Mouse (Mus musculus): Measurements from ENCODE around the gene Pde4c. TPM values are rescaled to one million over a fixed set of nuclear protein-coding genes. Genes with fewer than 3 reads are reported as not detected.

Pde4c gene
- polyA plus RNA-seq, 1 experiment from 2014 or later = 0.23 TPM

- H3K4me2 ChIP-seq = no peak overlapping the region
- H3K36me3 ChIP-seq = no peaks in the 10 kb centered on the region
- WGBS = 77% methylated on average over 8 of the region's 8 CpGs
- H3K9me3 ChIP-seq = no peaks in the 10 kb centered on the region
- H3K9ac ChIP-seq = no peak overlapping the region
- H3K27me3 ChIP-seq = no peaks in the 10 kb centered on the region
- no peak for ATAC-seq (ENCODE audit: low FRiP score)
- H3K4me3 ChIP-seq = no peak overlapping the region
- H3K27ac ChIP-seq = no peak overlapping the region
- H3K4me1 ChIP-seq (replicated peaks) = peaks cover 25% of the 10 kb centered on the region
Observed at GRCm38 (mm10) chr8:70687576-70687975, 35.9 kb upstream of the Pde4c start.

DNA sequence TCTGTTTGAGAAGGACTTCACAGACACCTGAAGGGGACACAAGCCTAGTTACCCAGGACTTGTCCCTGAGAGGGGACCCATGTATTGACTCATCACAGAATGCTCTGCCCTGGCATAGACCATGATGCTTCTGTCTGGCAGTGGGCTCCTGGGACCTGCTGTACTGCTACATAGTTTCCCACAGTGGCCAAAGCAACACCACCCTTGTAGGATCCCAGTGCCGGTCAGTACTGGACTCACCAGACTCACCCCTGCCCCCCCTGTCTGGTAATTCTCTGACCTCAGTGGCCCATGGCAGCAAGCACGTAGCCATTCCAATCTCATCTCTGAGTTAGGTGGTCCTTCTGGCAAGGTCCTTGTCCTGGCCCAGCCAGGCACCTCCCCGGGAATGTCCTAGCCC lies 35.4 kb upstream of the Pde4c start:
- no peak for ATAC-seq (ENCODE audit: low FRiP score)
- Histone ChIP-seq H3K4me2 (no peak overlapping the region), H3K9me3 (no peaks in the 10 kb centered on the region), H3K27ac (no peak overlapping the region), H3K4me3 (no peak overlapping the region), H3K9ac (no peak overlapping the region), H3K27me3 (no peaks in the 10 kb centered on the region), H3K4me1 (replicated peaks) (peaks cover 25% of the 10 kb centered on the region), H3K36me3 (no peaks in the 10 kb centered on the region)
- 96% methylated on average over 3 of the region's 3 CpGs for WGBS

DNA sequence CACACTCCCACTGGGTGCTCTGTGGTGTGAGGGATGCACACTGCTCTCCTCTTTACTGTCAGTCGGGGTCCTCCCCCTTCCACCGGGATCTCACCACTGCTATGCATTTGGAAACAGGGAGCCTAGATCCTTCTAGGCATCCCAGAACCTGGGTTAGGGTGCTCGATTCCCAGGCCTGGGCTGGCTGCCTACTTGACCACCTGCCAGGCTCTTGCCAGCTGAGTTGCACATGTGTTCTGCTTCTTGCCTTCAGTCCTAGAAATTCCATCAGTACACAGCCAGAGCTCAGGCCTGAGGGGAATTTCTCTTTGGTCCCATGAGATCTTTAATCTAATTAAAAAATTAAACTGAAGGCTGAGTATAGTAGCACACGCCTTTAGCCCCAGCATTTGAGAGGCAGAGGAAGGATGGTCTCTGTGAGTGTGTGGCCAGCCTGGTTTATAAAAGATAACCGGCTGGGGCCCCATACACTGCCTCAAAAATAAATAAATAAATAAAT lies 33.6 kb upstream of the Pde4c start:
- Histone ChIP-seq H3K27ac (peak overlapping the region; percentile 52; the same call in 1 of the 2 replicates), H3K36me3 (no peaks in the 10 kb centered on the region), H3K9me3 (no peaks in the 10 kb centered on the region), H3K4me1 (replicated peaks) (peaks cover 18% of the 10 kb centered on the region), H3K4me3 (no peak overlapping the region), H3K27me3 (0 out of 2 replicates have a peak, but pooled peaks cover 5% of the 10 kb centered on the region), H3K9ac (0 out of 2 replicates have a peak overlapping the region, but pooled peaks have one; percentile 24), H3K4me2 (no peak overlapping the region)
- ATAC-seq (ENCODE audit: low FRiP score) = no peak
- 71% methylated on average over 5 of the region's 5 CpGs for WGBS

DNA sequence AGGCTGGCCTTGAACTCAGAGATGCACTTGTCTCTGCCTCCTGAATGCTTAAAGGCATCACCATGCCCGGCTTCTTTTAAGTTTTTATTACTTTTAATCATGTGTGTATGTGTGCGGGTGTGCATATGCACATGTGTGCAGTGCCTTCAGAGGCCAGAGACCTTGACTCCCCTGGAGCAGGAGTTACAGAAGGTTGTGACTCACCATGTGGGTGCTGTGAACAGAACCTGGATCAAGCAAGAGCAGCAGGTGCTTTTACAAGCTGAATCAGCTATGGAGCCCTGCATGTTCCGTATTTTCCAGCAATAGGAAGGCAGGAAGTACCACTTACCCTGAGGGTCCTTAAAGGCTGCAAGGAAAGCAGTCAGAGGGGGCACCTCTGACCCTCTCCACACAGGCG lies 32.3 kb upstream of the Pde4c start:
- Histone ChIP-seq H3K4me3 (peak overlapping the region; percentile 32), H3K4me1 (replicated peaks) (peaks cover 31% of the 10 kb centered on the region), H3K9ac (peak overlapping the region; percentile 68), H3K27me3 (0 out of 2 replicates have a peak, but pooled peaks cover 6% of the 10 kb centered on the region), H3K9me3 (no peaks in the 10 kb centered on the region), H3K36me3 (no peaks in the 10 kb centered on the region), H3K4me2 (peak overlapping the region; percentile 60), H3K27ac (peak overlapping the region; percentile 60; the same call in 1 of the 2 replicates)
- no peak; the same call in 1 of the 2 replicates for ATAC-seq (ENCODE audit: low FRiP score)
- WGBS = 51% methylated on average over 4 of the region's 4 CpGs

DNA sequence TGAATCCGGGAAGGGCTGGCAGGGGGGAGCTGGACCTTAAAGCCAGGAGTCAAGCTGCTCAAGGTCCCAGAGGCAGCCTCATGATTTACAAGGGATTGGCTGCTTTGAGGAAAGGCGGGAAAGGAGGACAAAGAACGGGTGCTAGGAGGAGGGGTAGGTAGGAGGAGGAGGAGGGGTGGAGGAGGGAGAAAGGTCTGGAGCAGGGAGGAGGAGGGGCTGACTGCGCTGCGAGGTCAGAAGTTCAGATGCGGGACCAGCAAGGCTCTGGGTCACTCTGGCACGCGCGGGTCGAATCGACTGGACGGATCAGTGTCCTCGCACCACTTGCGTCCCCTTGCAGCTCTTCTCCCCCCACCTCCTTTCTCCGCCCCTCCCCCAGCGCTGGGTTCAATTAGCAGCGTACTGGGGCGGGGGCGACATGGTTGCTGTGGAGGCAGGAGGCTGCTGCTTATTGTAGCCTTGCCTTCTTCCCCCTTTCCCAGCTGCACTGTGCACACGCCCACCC lies 31.7 kb upstream of the Pde4c start:
- Histone ChIP-seq H3K4me2 (peak overlapping the region; percentile 60), H3K27me3 (0 out of 2 replicates have a peak, but pooled peaks cover 6% of the 10 kb centered on the region), H3K4me1 (replicated peaks) (peaks cover 36% of the 10 kb centered on the region), H3K9ac (peak overlapping the region; percentile 68), H3K27ac (peak overlapping the region; percentile 60; the same call in 1 of the 2 replicates), H3K9me3 (no peaks in the 10 kb centered on the region), H3K36me3 (no peaks in the 10 kb centered on the region), H3K4me3 (peak overlapping the region; percentile 32)
- peak; percentile 37 for ATAC-seq (ENCODE audit: low FRiP score)
- WGBS = 0% methylated on average over 20 of the region's 20 CpGs

GRCm38 (mm10) chr8:70693636-70694035 lies 29.9 kb upstream of the Pde4c start:
- H3K4me1 ChIP-seq (replicated peaks) = peaks cover 52% of the 10 kb centered on the region
- 76% methylated on average over 5 of the region's 5 CpGs for WGBS
- no peak overlapping the region for H3K27ac ChIP-seq
- H3K27me3 ChIP-seq = 0 out of 2 replicates have a peak, but pooled peaks cover 6% of the 10 kb centered on the region
- no peak for ATAC-seq (ENCODE audit: low FRiP score)
- no peak overlapping the region for H3K4me3 ChIP-seq
- H3K9ac ChIP-seq = no peak overlapping the region
- H3K36me3 ChIP-seq = no peaks in the 10 kb centered on the region
- no peak overlapping the region for H3K4me2 ChIP-seq
- no peaks in the 10 kb centered on the region for H3K9me3 ChIP-seq

GRCm38 (mm10) chr8:70695318-70696018 lies 28.1 kb upstream of the Pde4c start:
- Histone ChIP-seq H3K4me3 (no peak overlapping the region), H3K9ac (0 out of 2 replicates have a peak overlapping the region, but pooled peaks have one; percentile 35), H3K4me2 (no peak overlapping the region), H3K27me3 (0 out of 2 replicates have a peak, but pooled peaks cover 6% of the 10 kb centered on the region), H3K4me1 (replicated peaks) (peaks cover 48% of the 10 kb centered on the region), H3K36me3 (no peaks in the 10 kb centered on the region), H3K27ac (peak overlapping the region; percentile 1), H3K9me3 (no peaks in the 10 kb centered on the region)
- no peak for ATAC-seq (ENCODE audit: low FRiP score)
- WGBS = 31% methylated on average over 32 of the region's 32 CpGs

DNA sequence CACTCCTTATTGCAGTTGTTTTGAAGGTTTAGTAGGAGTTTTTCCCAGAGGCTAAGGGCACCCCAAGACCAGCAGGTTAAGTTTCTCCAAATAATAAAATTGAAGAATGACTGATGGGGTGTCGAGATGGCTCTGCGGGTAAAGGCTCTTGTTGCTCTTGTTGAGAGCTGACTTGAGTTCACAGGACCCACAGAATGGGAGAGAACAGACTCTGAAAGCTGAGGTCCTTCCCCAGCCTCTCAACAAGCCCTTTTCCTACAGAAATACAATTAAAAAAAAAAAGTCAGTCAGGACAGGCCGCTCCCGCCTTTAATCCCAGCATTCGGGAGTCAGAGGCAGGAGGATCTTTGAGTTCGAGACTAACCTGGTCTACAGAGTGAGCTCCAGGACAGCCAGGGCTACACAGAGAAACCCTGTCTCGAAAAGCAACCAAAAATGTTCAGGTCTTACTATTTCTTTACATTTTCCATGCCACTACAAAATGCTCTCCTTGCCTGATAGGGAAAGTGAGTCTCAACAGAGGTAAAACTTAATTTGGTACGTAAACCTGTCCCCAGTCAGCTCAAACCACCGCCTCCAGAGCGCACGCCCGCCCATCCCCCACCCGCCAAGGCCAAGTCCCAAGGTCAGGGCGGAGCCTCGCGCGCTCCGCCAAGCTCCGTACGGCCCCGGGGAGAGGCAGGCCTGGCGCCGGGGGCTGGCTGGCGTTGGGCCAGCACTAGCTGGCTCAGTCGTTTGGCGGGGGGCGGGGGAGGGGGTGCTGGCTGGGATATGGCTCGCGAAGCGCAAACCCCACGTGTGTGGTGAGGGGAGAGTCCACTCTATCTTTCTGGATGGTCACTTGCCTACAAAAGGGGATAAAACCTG lies 27.3 kb upstream of the Pde4c start:
- H3K4me1 ChIP-seq (replicated peaks) = peaks cover 52% of the 10 kb centered on the region
- H3K9me3 ChIP-seq = no peaks in the 10 kb centered on the region
- no peak for ATAC-seq (ENCODE audit: low FRiP score)

GRCm38 (mm10) chr8:70696946-70697345 lies 26.6 kb upstream of the Pde4c start:
- Histone ChIP-seq H3K27me3 (0 out of 2 replicates have a peak, but pooled peaks cover 6% of the 10 kb centered on the region), H3K9me3 (no peaks in the 10 kb centered on the region), H3K4me2 (peak overlapping the region; percentile 53), H3K36me3 (no peaks in the 10 kb centered on the region), H3K9ac (peak overlapping the region; percentile 68), H3K27ac (peak overlapping the region; percentile 100), H3K4me3 (peak overlapping the region; percentile 28; the same call in 1 of the 2 replicates), H3K4me1 (replicated peaks) (peaks cover 52% of the 10 kb centered on the region)
- 47% methylated on average over 4 of the region's 4 CpGs for WGBS
- no peak for ATAC-seq (ENCODE audit: low FRiP score)

More for the DNA sequence above, 27.3 kb upstream of the Pde4c start:
- peak overlapping the region; percentile 68 for H3K9ac ChIP-seq
- no peaks in the 10 kb centered on the region for H3K36me3 ChIP-seq
- 0 out of 2 replicates have a peak, but pooled peaks cover 6% of the 10 kb centered on the region for H3K27me3 ChIP-seq
- WGBS = 5% methylated on average over 31 of the region's 31 CpGs
- H3K27ac ChIP-seq = peak overlapping the region; percentile 100
- peak overlapping the region; percentile 28 for H3K4me3 ChIP-seq
- peak overlapping the region; percentile 53 for H3K4me2 ChIP-seq

DNA sequence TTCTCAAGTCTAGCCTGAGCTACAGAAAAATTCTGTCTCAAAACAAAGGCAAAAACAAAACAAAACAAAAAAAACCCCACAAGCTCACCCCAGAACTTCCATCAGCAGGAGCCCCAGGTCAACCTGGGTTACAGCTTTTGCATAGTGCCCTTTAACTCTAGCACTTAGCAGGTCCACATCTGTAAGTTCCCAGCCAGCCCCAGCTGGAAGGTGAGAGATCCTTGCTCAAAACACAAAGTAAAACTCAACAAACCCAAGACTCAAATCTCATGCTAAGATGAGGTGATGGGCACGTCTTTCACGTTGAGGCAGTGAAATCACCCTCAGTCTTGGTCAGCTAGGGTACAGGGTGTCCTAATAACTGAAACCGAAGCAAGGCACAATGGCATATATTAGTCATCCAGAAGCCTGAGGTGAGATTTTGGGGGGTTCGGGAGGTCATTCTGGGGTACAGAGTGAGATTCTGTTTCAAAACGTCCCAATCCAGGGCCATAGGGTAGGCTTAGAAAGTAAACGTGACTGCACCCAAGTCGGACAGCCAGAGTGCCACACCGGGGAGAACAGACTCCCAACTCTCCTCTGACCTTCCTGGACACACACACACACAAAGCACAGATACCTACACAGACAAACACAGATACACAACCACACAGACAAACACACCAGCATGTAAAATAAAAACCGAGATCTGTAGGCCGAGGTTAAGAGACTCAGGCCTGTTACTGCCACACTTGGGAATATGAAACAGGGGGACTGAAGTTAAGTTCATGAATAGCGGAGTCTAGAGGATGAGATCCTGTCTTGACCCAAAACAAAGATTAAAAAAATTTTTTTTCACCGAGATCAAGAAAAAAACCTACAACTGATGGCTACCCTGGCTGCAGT lies 25.9 kb upstream of the Pde4c start:
- no peak for ATAC-seq (ENCODE audit: low FRiP score)
- H3K27me3 ChIP-seq = 0 out of 2 replicates have a peak, but pooled peaks cover 6% of the 10 kb centered on the region
- peak overlapping the region; percentile 100 for H3K27ac ChIP-seq
- H3K4me3 ChIP-seq = peak overlapping the region; percentile 96
- H3K4me2 ChIP-seq = peak overlapping the region; percentile 62
- H3K9ac ChIP-seq = peak overlapping the region; percentile 100; the same call in 1 of the 2 replicates
- H3K9me3 ChIP-seq = no peaks in the 10 kb centered on the region
- peaks cover 54% of the 10 kb centered on the region for H3K4me1 ChIP-seq (replicated peaks)
- 75% methylated on average over 12 of the region's 12 CpGs for WGBS
- peaks cover 2% of the 10 kb centered on the region; the same call in 1 of the 2 replicates for H3K36me3 ChIP-seq
